Mouse (Mus musculus) CD4-positive helper T cell, adult 2 months (primary cell): ENCODE data around the gene Hmcn2.

ENCODE experiments used
- DNase-seq: peaks from one replicate; pipeline ENCODE4 v3.0.0-alpha.2; 2012; ENCODE audit warnings: low read depth, missing footprints, low spot score

The Hmcn2 gene

GRCm38 (mm10) chr2:31455418-31455817 is 141.2 kb downstream of the Hmcn2 start:
- DNase-seq = peak; percentile 53

GRCm38 (mm10) chr2:31458460-31458859 is 144.2 kb downstream of the Hmcn2 start:
- DNase-seq = no peak

DNA sequence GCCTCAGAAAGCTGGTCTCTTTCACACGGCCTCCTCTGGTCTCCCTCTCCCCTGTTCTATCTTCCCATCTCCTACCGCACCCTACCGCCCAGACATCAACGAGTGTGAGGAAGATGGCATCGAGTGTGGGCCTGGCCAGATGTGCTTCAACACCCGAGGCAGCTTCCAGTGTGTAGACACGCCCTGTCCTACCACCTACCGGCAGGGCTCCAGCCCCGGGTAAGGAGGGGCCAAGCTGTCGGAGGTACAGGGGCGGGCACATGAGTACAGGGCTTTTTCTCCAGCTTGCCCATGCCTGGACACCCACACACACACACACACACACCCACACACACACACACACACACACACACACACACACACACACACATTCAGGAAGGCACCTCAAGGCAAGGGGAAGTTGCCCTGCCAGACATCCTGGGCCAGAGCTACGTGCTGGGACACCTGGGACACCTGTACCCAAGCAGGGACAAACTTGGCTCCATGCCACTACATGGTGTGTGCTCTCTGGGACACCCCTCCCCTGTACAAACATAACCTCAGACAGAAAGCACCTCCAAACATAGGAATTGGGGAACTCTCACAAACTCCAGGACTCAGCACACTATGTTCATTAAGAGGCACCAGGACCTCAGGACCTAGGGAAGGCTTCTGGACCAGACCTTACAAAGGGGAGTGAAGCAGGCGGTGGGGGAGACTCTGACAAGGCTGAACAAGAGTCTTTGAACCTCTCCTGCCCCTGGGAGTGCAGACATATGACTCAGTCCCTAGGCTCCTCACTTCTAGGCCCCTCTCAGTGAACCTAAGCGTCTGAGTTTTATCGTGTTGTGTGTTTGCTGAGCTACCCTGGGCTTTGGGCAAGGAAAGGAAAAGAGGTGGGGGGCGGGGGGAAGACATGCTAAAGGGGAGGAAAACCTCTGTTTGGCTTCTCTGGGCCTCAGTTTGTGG is 145.0 kb downstream of the Hmcn2 start:
- peak; percentile 49 for DNase-seq

- peak; percentile 81 for DNase-seq
Measured at GRCm38 (mm10) chr2:31460025-31460571, 145.9 kb downstream of the Hmcn2 start.

- DNase-seq = no peak
Measured at GRCm38 (mm10) chr2:31460920-31461319, 146.7 kb downstream of the Hmcn2 start.

DNA sequence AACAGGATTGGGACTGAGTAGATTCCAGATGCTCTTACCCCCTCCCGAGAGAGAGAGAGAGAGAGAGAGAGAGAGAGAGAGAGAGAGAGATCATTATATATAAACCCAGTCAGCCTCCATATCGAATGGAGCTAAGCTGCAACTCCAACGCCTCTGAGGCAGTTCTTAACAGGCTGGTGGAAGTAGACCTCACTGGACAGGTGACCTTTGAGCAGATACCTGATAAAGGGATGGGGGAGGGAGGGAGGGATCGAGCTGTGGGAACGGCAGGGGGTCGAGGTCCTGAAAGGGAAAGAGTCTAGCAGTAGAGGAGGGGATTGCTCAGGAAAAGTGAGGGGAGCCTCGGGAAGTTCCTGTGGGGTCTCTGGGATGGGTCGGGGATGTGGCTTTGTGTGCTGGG is 147.8 kb downstream of the Hmcn2 start:
- DNase-seq = no peak

DNA sequence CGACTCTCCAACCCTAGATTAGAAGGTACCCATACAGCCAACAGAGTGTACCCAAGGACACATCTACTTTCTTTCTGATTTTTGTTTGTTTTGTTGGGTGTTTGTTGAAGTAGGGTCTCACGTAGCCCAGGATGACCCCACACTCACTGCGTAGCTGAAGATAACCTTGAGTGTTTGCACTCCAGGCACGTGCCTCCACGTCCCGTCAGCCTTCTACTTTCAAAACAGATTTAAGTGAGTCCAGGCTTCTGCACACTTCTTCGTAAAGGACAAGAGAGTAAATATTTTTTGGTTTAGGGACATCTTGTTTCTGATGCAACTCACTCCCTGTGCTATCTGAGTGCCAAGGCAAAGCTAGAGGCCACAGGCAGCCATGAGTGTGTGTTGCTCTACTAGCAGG is 149.0 kb downstream of the Hmcn2 start:
- no peak for DNase-seq

DNA sequence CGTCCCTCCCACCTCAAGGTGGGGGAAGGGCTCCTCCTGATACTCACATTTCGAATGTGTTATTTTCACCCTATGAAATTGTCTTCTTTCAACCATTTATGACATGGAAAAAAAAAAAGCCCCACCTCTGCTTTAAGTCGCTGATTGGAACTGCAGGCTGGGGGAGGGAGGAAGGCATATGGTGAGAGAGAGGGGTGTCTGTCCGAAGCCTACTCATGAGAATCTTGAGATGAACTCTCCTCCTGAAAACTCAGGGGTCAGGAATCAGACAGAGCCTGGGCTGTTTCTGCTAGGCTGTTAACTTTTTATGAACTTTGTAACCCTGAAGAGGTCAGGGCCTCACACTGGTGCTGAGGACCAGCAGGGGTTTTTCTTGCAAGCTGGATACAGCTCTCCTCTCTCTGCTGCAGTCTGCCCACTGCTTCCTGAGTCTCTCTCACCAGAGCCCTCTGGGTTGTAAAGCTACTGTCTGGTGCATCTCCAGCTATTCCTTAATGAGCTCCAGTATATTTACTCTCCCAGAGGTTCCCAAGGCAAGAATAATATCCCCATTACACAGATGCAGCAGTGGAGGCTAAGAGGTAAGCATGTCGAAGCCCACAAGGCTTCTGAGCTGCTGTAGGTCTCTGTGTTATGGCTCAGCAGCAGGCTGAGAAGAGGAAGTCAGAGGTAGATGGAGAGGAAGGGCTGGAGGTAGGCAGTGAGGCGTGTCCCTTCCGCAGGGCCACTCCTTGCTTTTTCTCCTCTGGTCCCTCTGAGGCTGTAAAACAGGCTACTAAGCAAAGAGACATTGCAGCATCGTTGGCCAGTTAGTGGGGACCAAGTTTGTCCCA is 149.7 kb downstream of the Hmcn2 start:
- DNase-seq = peak; percentile 36

- DNase-seq = no peak
Measured at GRCm38 (mm10) chr2:31464529-31464910, 150.3 kb downstream of the Hmcn2 start.

- no peak for DNase-seq
Measured at GRCm38 (mm10) chr2:31467457-31467856, 153.2 kb downstream of the Hmcn2 start.

GRCm38 (mm10) chr2:31468857-31469256 is 154.6 kb downstream of the Hmcn2 start:
- no peak for DNase-seq

- DNase-seq = no peak
Measured at GRCm38 (mm10) chr2:31469480-31469879, 155.3 kb downstream of the Hmcn2 start.

DNA sequence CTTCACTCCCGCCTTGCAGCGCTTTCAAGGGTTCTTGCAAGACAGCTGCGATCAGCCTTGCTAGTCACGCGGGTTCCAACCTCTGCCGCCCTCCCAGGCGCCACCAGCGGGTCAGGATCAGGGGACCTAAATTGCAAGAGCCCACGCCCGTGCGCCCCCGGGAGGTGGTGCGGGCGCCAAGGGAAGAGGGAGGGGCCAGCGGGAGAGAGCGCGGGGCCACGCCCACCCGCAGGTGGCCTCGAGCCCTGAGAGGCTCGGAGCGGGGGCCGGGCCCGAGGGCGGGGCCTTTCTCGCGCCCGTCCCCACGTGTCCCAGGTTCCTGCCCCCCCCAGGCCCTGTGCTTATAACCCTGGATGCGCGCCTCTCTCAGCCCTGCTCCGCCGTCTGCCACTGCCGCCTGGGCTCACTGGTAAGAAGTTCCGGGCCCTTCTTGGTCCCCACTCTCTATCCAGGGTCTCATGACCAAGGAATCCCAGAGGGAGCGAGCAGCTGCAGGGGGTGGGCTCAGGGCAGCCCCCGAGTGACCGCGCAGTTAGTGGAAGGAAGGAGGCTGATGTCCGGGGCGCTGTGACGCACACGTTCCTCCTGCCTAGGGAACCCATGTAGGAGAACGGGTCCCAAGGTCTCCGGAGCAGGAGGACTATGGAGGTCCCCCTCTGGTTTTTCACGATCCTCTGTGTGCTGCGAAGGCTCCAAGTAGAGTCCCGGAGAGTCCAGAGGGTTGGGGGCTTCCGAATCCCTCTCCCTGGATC is 155.9 kb downstream of the Hmcn2 start, which contains the start of gene Ass1:
Ass1 (plus strand) TSS at position 277 of the 752 bp plus-strand sequence.
- peak; percentile 96 for DNase-seq

DNA sequence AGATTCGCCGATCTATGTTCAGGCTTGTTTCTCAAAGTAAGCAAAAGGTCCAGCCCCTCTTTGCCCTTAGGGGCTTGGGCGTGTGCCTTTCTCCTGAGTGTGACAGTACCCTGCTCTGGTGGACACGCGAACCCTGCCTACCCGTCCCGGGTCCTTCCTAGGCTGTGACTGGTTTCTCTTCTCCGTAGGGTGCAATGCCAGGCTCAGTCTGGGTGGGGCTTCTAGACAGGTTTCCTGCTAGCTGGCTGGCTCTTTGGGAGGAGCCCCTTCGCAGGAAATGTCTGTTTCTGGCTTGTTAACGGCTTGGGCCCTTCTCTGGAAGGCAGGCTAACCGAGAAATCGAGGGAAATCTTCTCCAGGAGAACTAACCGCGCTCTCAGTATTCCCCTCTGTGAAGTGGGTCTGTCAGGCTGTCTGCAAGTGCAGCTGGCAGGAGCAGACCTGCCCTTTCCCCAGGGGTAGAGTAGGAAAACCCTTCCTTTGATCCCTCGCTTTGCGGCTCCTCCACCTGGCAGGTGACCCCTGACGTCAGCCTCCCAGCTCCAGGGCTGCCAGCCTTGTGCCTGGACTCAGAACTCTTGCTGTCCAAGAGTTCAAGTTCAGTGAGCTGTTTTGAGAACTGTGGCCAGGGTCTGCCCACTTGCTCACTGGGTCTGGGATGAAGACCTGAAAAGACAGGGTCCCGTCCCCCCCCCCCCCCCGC is 156.6 kb downstream of the Hmcn2 start:
- DNase-seq = peak; percentile 77

DNA sequence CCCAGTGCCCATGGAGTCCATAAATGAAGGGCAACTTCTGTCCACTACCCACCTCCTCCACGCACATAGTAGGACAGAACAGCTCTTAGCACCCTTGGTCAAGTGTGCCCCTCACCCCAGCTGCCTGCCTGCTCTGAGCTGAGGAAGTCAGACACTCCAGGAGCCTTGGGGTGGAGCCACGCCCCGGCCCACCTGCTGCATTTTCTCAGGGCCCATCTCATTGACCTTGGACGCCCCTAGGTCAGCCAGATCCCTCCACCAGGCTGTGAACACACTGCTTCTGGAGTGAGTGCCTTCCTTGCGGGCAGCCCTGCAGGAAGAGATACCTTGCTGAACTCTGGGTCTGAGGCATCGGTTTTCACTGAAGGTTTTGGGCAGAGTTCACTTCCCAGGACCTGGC is 157.4 kb downstream of the Hmcn2 start:
- DNase-seq = no peak

GRCm38 (mm10) chr2:31472406-31473065 is 158.3 kb downstream of the Hmcn2 start:
- peak; percentile 81 for DNase-seq

- DNase-seq = peak; percentile 47
Measured at GRCm38 (mm10) chr2:31473941-31474340, 159.7 kb downstream of the Hmcn2 start.

- DNase-seq = no peak
Measured at GRCm38 (mm10) chr2:31474686-31475085, 160.5 kb downstream of the Hmcn2 start.

DNA sequence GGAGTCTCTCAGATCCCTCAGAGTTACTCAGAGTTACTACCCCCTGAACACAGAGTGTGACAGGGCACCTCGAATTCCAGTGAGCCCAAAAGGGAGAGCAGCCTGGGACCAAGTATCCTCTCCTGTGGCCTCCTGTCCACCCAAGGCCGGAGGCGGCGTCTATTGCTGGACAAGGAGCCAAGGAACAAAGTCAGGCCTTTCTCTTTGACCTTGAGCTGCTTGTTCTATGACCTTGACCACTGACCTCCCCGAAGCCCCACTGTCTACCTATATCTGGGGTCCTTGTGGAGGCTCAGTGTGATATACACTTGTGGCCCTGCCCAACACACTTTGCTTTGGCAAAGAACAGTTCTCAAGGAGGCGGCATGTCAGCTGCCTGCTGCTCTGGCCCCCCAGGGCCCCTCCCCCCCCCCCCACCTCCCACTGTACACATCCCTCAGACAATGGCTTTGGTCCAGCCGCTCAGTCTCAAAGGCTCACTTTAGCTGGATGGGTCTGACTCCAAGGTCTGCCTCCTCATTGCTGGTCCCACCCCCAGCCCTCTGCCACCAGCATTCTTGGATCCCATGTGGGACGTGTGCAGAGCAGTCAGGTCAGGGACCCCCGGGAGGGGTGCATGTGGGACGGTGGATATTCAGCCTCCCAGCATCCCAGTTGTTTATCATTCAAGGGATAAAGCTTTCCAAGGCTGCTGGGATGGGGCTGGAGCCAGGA is 162.0 kb downstream of the Hmcn2 start:
- DNase-seq = no peak
